Mouse (Mus musculus): ENCODE measurements around the gene Izumo1r.

Izumo1r gene

DNA sequence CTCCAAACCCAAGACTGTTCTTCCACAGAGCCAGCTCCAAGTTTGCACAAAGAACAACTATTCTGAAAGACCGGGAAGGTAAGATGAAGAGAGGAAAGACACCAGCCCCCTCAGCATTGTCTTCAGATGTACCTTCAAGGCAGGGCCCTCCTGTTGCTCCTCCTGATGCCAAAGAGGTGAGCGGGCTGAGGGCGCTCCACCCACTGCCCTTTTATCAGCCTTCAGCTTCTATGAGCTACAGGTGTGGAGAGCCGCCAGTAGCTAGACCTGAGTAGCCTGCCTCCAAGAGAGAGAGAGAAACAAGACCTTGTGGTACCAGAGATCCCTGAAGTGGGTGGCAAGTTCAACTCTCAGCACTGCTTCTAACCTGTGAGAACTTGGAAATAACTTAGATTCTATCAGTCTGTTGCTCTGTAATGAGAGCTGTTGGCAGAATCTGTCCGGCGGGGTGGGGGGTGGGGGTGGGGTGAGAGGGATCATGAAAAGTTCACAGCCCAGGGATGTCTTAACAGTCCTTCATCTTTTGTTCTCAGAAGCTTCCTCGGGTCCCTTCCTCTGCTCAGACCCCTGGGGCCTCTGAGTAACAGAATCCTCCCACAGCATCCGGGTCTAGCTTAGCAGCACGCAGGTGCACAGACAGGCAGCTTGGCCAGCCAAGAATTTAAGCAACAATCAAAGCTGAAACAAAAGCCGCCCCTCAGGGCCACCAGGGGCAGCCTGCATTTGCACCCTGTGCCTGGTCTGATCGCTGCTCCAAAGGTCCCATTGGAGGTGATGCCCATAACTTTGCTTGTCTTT is at the start of gene Izumo1r:
Gene Izumo1r, minus strand, starts transcription at position 369 of the 798 bp plus-strand sequence.
- no peak for DNase-seq

DNA sequence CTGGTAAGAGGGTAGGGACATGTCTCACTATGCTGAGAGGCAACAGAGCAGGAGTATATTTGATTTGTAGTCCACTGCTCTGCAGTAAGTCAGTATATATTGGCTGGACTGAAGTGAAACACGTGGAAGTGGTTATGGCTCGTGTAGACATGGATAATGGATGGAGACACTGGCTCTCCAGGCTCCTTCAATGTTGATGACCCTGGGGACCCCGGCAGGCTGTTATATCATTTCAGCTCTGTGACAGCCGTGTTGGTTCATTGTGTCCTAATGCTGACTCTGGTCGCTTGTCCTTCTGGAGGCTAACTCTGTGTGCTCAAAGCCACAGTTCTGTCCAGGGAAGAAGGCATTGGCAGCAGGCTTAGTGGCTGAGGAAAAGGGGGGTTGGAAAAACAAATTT is 47.3 kb upstream of the Izumo1r start:
- DNase-seq = no peak

DNA sequence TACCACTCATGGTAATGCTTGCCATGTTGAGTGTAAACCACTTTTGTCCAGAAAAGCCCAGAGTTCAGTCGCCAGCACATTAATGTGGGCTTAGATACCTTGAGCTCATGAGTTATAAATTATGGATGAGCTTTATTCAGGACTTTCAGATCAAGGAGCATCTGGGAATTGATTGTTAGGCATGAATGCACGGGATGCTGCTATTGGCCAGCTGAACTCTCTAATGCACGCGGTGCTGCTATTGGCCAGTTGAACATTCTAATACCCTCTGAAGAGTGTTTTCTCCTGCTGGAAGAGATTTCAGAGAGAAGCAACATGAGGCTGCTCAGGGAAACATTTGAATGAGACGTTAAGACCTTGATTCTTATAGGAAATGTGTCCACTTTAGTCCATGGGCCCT is 45.1 kb upstream of the Izumo1r start:
- no peak for DNase-seq

DNA sequence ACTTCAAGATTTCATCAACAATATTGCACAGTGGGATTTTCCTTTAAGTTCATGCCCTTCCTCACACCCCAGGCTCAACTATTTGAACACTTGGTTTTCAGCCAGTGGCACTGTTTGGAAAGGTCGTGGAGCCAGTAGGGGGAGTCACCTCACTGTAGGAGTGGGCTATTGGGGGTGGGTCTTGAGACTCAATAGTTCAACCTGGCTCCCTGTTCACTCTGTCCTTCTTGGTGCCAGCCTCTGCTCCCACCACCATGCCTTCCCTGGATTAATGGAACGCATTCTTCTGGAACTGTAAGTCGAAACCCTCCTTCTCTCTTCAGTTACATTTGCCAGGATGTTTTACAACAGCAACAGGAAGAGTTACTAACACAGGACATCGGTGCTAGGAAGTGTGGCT is 42.9 kb upstream of the Izumo1r start:
- DNase-seq = no peak

DNA sequence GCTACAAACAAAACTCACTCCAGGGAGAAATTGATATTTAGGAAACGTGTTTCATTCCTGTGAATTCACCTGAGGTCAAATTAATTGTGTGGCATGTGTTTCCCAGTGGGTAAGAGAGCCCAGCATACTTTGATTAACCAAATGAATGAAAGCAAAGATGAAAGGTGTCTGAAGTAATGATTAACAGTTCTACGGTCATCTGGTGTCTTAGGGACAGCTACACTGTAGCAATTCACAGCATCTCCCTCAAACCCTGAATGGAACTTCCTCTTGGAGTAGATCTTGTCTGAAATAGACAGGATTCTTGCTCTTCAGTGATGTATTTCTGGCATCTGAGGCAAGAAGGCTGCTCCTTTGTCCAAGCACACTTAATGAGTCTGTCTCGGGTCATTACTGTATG is 42.2 kb upstream of the Izumo1r start:
- DNase-seq = no peak

DNA sequence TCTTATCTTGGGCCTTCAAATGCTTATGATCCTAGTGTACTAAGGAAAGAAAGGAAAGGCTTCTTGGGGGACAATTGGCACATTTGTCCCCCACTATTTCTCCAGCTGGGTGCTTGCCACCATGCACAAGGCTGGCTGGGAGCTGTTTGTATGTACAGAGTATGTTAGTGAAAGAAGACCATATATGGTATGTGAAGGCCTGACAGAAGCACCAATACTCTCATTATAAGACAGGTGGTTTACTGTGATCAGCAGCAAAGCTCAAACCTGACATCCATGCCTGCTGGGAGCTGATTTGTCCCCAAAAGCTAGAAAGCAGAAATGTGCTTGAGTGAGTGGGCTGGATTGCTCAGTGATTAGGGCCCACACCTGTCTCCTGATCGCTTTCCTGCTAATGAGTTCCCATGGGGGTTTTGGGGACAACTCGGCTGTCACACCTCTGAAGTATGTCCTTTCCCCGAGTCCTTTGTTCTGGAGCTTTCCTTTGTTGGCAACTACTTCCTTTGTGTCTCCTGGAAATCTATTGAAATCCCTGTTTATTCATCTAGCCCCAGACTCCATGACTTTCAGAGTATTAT is 38.5 kb upstream of the Izumo1r start:
- DNase-seq = no peak

DNA sequence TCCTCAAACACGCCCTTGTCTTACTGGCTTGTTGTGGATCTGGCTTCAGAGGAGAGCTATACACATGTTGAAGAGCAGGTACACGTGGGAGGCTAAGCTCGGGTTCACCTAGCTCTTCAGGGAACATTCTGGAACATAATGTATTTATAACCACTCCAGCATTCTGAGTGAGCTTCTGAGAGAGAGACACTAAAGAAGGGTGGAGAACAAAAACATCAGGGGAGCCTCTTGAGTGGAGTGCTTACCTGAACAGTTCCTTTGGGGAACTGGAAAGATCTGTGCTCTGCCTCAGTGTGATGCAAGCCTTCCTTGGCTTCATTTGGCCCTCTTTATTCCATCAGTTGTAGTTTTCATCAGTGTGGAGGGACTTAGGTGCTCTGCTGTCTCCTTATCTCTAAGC is 35.9 kb upstream of the Izumo1r start:
- DNase-seq = no peak

DNA sequence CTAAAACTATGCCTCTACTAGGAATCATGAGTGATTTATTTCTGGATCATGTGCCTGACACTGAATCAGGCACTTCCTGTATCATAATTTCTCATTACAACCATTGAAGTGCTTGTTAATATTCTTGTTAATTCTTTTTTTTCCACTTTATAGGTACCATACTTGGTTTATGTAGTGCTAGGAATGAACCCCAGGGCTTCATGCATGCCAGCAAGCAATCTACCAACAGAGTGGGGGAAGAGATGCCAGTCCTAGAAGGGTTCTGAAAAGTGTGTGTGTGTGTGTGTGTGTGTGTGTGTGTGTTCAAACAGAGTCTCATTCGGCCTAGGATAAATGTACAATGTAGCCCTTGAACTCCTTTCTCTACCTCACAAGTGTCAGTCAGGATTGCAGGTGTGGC is 33.6 kb upstream of the Izumo1r start:
- no peak for DNase-seq

DNA sequence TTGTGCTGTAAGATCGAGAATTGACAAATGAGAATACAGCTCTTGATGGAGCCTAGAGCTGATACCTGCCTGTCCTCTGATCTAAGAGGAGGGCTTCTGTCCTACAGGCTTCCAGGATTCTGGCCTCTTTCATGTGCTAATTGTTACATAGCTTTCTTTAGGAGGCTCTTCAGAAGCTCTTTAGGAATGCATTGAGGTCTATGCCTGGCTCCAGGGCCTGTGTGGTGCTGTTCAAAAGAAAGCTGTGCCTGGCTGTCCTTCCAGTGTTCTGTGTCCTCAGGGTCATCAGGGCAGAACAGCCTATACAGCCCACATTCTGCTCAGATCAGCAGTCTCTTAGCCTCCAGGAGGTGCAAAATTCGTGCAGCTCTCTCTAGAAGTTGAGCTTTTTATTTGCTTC is 31.1 kb upstream of the Izumo1r start:
- DNase-seq = no peak

DNA sequence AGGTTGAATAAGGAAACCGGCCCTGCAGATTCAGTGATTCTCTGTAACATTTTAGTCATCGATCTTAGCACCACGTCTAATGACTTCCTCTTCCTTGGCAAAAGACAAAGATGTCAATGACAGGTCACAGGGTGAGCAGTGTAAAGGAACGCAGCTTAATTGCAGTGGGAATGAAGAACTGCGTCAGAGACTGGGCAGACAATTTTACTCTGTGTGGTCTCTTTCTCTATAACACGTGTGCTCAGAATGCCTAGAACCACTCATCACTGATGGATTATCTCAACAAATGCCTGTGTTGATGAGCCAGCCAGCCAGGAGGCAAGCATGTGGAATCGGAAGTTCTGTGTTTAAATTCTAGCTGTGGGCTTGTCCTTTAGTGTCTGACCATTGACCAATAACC is 28.2 kb upstream of the Izumo1r start:
- no peak for DNase-seq

DNA sequence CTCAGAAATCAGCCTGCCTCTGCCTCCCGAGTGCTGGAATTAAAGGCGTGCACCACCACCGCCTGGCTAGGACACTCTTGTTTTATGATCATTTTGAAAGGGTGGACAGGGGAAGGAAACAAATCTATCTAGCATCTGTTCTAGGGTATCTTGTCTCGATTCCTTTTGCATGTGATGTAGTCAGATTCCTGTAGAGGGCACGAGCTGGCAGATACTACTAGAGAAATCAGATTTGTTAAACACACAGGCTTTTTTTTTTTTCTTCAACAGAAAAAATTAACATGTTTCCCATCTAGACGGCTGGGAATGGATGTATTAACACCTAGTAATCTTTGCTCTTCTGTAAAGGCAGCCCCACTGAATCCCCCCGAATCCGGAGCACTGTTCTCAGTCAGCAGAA is 27.5 kb upstream of the Izumo1r start:
- no peak for DNase-seq

DNA sequence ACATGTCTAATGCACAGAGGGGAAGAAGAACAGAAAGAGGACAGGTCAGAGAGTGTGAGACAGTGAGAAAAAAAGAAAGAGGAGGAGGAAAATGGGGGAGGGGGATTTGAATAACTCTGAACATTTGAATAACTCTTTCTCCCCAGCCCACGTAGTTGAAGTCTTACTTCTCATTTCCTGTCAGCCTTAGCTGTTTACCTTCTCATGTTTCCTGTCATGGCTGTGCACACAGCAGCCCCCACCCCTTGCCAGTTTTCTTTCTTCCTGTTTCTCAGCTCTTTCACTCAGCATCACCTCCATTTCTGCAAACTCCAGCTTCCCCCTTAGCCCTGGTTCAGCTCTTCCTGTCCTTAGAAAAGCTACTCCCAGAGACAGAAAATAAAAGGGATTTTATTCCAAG is 22.8 kb upstream of the Izumo1r start:
- DNase-seq = no peak

DNA sequence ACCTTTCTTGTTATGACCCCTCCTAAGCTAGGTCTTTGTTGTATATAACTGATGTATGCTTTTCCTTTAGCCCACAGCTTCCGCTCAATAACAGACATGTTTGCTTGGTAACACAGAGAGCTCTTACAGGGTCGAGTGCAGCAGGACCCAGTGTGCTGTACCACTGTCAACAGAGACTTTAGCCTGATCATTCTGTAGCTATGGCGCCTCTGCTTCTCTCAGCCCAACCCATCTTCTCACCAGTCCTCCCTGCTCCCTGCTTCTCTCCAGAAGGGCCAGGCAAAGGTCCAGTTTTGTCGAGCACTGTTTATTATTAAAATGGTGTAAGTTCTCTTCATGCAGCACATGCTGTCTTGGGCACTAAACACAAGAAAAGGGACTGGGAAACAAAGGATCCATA is 19.9 kb upstream of the Izumo1r start:
- no peak for DNase-seq

DNA sequence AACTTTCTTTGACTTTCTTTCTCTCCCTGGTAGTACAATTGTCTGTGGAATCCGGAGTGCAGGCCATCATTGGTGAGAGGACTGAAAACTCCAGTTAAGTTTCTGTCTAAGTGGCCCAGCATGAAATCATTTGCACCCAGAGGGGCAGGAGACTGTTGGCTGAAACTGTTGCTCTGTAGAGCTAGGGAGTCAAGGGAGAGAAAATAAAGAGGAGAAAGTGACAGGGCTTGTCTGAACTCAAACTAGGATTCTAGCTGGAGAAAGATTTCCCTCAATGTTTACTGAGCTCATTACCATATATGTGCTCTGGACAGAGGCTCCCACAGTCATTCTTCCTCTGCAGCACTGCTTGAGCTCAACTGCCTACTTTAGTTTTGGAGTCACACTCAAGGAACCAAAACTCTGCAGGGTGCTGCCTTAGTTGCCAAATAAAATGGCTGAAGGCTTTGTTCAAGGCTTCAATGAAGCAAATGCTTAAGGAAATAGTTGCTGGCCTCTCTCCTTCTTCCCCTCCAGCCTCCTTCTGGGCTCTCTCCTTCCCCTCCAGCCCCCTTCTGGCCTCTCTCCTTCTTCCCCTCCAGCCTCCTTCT is 18.3 kb upstream of the Izumo1r start:
- DNase-seq = no peak

DNA sequence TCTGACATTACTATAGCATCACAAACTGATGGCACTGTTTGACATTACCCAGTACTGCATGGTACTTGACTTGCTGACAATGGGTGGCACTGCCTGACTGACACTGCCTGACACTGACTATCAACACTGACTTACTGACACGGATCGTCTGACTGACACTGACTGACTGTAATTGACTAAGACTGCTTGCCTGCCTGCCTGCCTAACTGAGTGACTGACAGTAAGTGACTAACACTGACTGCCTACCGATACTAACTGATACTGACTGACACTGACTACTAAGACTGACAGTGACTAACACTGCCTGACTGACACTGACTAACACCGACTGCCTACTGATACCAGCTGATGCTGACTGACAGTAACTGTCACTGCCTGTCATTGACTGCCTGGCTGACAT is 17.5 kb upstream of the Izumo1r start:
- DNase-seq = no peak

DNA sequence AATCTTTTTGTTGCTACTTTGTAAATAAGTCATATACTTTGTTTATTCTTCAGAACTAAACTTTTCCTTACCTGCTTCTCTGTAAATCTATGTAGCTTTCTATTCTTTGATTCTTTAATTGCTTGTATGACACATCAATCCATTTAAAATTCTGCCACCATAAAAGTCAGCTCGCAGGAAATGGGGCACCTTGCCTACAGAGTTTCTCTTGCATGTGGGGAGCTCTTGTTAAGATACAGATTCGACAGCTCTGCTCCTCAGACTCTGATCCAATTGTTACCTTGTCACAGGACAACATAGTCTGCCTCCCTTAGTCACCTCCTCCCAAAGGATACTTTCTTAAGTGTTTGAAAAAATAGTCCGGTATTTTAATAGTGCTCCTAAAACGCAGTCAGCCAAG is 16.9 kb upstream of the Izumo1r start:
- no peak for DNase-seq

DNA sequence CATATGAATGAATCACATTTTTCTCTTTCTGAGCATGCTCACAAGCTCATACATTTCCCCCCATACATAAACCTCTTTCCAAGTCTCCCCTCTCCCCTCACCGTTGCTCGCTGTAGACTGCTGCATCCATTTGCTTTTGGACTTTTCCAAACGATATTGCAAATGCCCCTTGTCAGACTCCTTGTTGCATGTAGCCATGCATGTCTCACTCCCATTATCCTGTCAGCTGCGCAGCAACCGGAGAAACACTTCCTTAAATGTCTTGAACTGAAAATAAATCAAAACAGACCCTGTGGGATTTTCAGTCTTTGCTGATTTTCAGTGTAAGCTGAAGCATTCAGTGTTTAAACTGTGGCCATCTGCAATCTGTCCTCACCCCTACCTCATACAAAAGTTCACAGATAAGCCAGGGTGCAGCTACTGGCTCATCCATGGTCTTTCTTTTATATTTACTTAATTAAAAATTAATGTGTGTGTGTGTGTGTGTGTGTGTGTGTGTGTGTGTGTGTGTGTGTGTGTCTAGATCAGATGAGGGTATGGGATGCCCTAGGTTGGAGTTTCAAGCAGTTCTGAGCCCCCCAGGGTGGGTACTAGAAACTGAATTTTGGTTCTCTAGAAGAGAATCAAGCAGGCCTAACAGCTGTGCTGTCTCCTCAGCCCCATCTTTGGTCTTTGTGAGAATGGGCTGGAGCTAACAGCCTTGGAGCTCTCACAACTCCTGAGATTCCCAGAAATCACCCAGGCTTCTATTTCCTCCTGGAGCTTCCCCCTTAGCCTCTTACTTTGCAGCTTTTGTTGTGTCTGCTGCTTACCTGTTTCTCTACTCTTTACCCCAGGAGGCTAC is 15.3 kb upstream of the Izumo1r start:
- no peak for DNase-seq

DNA sequence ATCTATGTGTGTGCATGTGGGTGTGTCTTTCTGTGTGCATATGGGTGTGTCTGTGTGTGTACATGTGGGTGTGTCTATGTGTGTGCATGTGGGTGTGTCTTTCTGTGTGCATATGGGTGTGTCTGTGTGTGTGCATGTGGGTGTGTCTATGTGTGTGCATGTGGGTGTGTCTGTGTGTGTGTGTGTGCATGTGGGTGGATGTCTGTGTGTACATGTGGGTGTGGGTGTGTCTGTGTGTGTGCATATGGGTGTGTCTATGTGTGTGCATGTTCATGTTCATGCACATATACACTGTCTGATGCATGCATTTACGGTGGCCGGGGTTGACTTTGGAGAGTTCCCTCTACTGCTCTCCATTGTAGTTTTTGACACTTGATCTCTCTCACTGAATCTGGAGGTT is 13.9 kb upstream of the Izumo1r start:
- DNase-seq = no peak

DNA sequence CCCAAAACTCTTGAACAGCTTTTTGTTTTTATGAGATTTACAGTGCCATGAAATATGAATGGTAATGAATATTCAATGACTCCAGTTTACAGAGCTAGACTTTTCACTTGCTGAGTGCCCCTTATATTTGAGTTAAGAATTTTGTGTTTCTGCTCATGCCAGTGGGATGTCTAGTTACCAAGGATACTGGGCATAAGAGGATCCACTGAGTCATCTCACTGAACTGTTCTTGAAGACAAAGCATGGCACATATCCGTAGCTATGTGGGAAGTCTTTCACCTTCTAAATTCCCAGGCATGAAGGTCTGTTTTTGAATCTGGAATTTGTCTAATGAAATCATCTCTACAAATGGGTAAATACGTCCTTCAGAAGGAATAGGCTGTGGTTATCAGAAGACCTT is 8.3 kb upstream of the Izumo1r start:
- no peak for DNase-seq

DNA sequence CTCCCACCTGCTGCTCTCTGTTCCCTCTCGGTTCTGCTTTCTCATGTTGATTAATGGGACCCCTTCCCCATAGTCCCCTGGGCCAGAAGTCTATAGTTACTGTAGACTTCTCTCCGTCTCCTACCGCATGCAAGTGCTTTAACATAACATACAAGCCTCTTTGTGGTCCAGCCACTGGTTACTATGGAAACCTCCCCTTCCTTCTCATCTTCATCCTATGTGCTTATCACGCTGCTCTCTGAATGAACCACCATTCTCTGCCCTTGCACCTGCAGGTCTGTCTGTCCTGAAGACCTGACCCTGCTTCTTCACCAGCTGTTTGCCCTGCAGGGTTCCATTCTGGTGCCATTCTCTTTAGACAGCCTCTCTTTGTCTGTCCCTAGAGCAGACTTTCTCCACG is 6.2 kb upstream of the Izumo1r start:
- no peak for DNase-seq

DNA sequence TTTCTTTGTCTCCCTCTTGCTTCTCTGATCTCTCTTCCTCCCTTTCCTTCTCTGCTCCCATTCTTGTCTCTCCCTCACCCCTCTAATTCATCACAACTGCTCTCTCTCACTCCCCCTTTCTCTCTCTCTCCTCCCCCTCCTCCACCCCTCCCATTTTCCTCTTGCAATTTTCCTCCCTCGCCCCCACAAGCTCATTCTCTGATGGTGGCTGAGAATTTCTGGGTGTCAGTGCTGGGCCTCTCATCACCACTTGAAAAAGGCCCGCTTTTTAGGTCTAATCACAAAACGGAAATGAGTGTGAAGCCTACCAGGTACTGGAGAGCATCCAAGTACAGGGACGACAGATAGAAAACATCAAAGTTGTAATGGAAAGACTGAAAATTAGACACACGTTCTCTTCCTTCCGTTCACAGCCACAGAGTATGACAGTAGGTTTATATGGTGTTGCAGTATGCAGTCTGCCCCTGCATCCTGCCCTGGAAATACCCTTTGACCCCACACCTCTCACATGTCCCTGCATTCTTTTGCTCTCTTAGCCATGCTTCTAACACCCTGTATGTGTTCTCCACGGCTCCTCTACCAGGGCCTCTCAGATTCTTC is 4.2 kb upstream of the Izumo1r start:
- no peak for DNase-seq

DNA sequence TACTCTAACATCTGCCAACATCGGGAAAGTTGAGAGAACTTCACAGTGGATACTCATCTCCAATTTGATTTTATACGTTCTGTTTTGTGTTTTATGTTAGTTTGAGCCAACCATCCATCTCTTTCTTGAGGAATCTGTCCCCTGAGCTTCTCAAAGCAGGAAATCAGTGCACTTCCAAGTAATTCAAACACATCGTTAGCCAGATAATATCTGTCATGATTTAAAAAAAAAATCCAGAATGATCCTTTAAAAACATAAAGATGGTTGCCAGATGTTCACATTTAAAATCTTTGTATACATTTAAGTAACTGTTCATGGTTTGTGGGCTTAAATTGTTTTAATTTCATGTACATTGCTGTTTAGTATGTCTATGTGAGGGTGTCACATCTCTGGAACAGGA is 2.2 kb upstream of the Izumo1r start:
- no peak for DNase-seq

DNA sequence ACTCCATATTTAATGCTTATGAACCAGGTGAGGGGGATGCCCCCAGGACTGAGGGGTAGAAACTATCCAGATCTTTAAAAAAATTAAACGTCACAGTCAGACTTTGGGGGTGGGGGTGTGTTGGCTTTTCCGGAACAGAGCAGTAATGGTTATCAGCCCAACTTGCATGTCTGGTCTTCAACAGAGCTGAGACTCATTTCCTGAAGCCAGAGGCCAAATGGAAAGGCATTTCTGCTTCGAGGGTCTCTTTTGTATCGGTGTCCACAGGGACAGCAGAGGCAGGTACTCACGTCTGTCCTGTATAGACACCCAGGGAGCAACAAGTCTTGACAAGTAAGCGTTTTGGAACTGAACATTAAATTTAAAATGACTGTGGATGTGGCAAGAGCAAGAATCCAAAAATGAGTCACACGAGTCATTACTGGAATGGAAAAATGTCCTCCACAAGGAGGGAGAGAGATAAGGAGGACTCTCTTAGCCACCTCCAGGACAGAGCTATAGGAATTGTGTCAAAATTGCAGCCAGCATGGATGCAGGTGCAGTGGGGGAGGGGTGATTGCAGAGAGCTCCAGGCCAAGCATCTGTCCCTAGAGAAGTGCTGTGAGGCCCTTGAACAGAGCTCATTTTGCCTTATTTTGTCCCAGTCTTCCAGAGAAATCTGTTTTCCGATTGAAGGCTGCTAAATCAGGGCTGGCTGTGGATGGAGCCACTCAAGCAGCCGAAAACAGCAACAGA is 1.2 kb upstream of the Izumo1r start:
- DNase-seq = no peak
